Mouse (Mus musculus) liver, embryonic 14.5 days (tissue): ENCODE measurements around the gene Marc2. TPM values are rescaled to one million over a fixed set of nuclear protein-coding genes. Genes with fewer than 3 reads are reported as not detected.
A peak's percentile ranks its signal among the peaks of the same experiment; 100 is the strongest.

Source experiments
- ATAC-seq: fragments of 200-750 bp; cut with Nextera tagmentation; 2 replicates; pipeline ENCODE4 v1.8.0; 2017; ENCODE audit warnings: moderate number of reproducible peaks, mild to moderate bottlenecking, moderate library complexity; ENCODE audit not compliant: insufficient read depth
- DNase-seq, 3 experiments: peaks; one replicate each; pipeline ENCODE4 v3.0.0-alpha.2; 2012 to 2013; ENCODE audit warnings: low read depth in 3 of 3, low spot score in 3 of 3
- H3K27ac ChIP-seq: fragments of 300-500 bp; sonication (generic); 2 replicates; pipeline ENCODE4 v1.5.1; 2014; ENCODE audit warnings: moderate library complexity, mild to moderate bottlenecking, control low read depth, inconsistent platforms
- H3K27me3 ChIP-seq: fragments of 300-500 bp; sonication (generic); 2 replicates; pipeline ENCODE4 v1.6.1; 2014; ENCODE audit warnings: mild to moderate bottlenecking, low read length, moderate library complexity; ENCODE audit not compliant: control insufficient read depth, insufficient read depth
- H3K36me3 ChIP-seq: fragments of 300-500 bp; sonication (generic); replicated peaks from 2 replicates; pipeline ENCODE4 v1.6.1; 2014; ENCODE audit warnings: low read depth; ENCODE audit not compliant: control insufficient read depth, insufficient read depth
- H3K4me1 ChIP-seq, 2 experiments: fragments of 200-500 bp in 1 of 2; fragments of 300-500 bp in 1 of 2; sonication (generic) in 1 of 2; replicated peaks; 2 replicates each; pipeline ENCODE4 v1.6.1; 2012 to 2014; ENCODE audit warnings: antibody characterized with exemption in 1 of 2, inconsistent platforms in 1 of 2, low read length in 1 of 2; ENCODE audit not compliant: control insufficient read depth in 2 of 2, insufficient read depth in 2 of 2
- H3K4me2 ChIP-seq: fragments of 300-500 bp; sonication (generic); 2 replicates; pipeline ENCODE4 v1.6.1; 2014; ENCODE audit warnings: low read depth, mild to moderate bottlenecking, control low read depth, moderate library complexity
- H3K4me3 ChIP-seq, 2 experiments: fragments of 200-500 bp in 1 of 2; fragments of 300-500 bp in 1 of 2; sonication (generic) in 1 of 2; 2 replicates each; pipeline ENCODE4 v1.5.1; 2012 to 2014; ENCODE audit warnings: low read depth in 2 of 2, low read length in 2 of 2, mild to moderate bottlenecking in 2 of 2, control low read depth in 1 of 2, inconsistent platforms in 1 of 2, moderate library complexity in 1 of 2; ENCODE audit not compliant: insufficient read depth in 1 of 2
- H3K9ac ChIP-seq: fragments of 300-500 bp; sonication (generic); replicated peaks from 2 replicates; pipeline ENCODE4 v1.6.1; 2014; ENCODE audit warnings: mild to moderate bottlenecking, control low read depth, moderate library complexity
- H3K9me3 ChIP-seq: fragments of 300-500 bp; sonication (generic); 2 replicates; pipeline ENCODE4 v1.6.1; 2016; ENCODE audit warnings: low read length, mixed read lengths; ENCODE audit not compliant: control insufficient read depth
- CTCF ChIP-seq: IDR thresholded peaks from 2 replicates; pipeline ENCODE4 v1.5.1; 2016; ENCODE audit warnings: antibody characterized with exemption, low read depth, control low read depth
- EP300 ChIP-seq: IDR thresholded peaks from 2 replicates; pipeline ENCODE4 v1.6.1; 2016; ENCODE audit warnings: antibody characterized with exemption, low read depth
- WGBS: fragments of 180-500 bp; shearing (Covaris S2); extraction: QIAGEN DNeasy Blood & Tissue Kit; methylation state at CpG from one replicate; pipeline ENCODE4 v1.1.7; 2014; ENCODE audit not compliant: insufficient replicate concordance; 5-methylcytosine and 5-hydroxymethylcytosine counted together
- polyA plus RNA-seq, 2 experiments: library from polyadenylated mRNA; depleted of rRNA in 1 of 2; stranded (reverse) in 1 of 2; unstranded in 1 of 2; fragments of >200 nt; fragmentation: Nextera tagmentation in 1 of 2; extraction: Ambion mirVana in 1 of 2; gene quantifications; 2 replicates each; pipeline versions ENCODE4 v1.2.1 to v1.2.3; 2012 to 2014

Marc2 gene
- polyA plus RNA-seq, 2 experiments = 58.6 to 227 TPM

GRCm38 (mm10) chr1:184808418-184809012 lies 37.7 kb downstream of the Marc2 start:
- DNase-seq (no peak), ATAC-seq (no peak)
- Histone ChIP-seq H3K4me2 (peak overlapping the region; percentile 34; the same call in 1 of the 2 replicates), H3K4me3 (no peak overlapping the region), H3K36me3 (no peaks in the 10 kb centered on the region; the same call in 1 of the 2 replicates), H3K27ac (no peak overlapping the region), H3K9me3 (no peaks in the 10 kb centered on the region), H3K4me1 (peaks cover 3 to 8% of the 10 kb centered on the region in 2 experiments; a peak in 3 of 4 replicates), H3K27me3 (peaks cover 5% of the 10 kb centered on the region), H3K9ac (no peak overlapping the region)
- 59% methylated on average over 17 of the region's 17 CpGs for WGBS
- TF ChIP-seq EP300 (no peak), CTCF (no peak)

- 26% methylated on average over 15 of the region's 15 CpGs for WGBS
- no peak overlapping the region for H3K4me2 ChIP-seq
These were observed 38.4 kb downstream of the Marc2 start for GRCm38 (mm10) chr1:184807627-184808417.

GRCm38 (mm10) chr1:184807123-184807522 lies 39.1 kb downstream of the Marc2 start:
- 42% methylated on average over 7 of the region's 7 CpGs for WGBS
- TF ChIP-seq EP300 (no peak), CTCF (no peak)
- ATAC-seq (no peak), DNase-seq (no peak)
- Histone ChIP-seq H3K4me1 (peaks cover 3 to 8% of the 10 kb centered on the region in 2 experiments; a peak in 3 of 4 replicates), H3K9ac (no peak overlapping the region), H3K27me3 (peaks cover 5% of the 10 kb centered on the region), H3K4me2 (no peak overlapping the region), H3K27ac (no peak overlapping the region), H3K36me3 (no peaks in the 10 kb centered on the region), H3K4me3 (no peak overlapping the region), H3K9me3 (no peaks in the 10 kb centered on the region)

More at GRCm38 (mm10) chr1:184807627-184808417, 38.4 kb downstream of the Marc2 start:
- ATAC-seq = no peak
- Histone ChIP-seq H3K9ac (no peak overlapping the region), H3K9me3 (no peaks in the 10 kb centered on the region), H3K36me3 (no peaks in the 10 kb centered on the region), H3K27me3 (peaks cover 5% of the 10 kb centered on the region), H3K4me1 (peaks cover 3 to 8% of the 10 kb centered on the region in 2 experiments; a peak in 3 of 4 replicates), H3K27ac (no peak overlapping the region), H3K4me3 (no peak overlapping the region)
- DNase-seq = no peak
- no peak for TF ChIP-seq EP300
- TF ChIP-seq CTCF = 0 out of 2 replicates have a peak, but pooled peaks have one; percentile 11

GRCm38 (mm10) chr1:184805749-184806148 lies 40.5 kb downstream of the Marc2 start:
- TF ChIP-seq CTCF (no peak), EP300 (no peak)
- ATAC-seq = no peak

More at GRCm38 (mm10) chr1:184805749-184806148, 40.5 kb downstream of the Marc2 start:
- WGBS = 69% methylated on average over 4 of the region's 4 CpGs
- no peaks in the 10 kb centered on the region for H3K9me3 ChIP-seq
- DNase-seq = no peak
- H3K4me3 ChIP-seq = no peak overlapping the region
- no peak overlapping the region for H3K27ac ChIP-seq
- no peak overlapping the region for H3K9ac ChIP-seq
- H3K27me3 ChIP-seq = peaks cover 3% of the 10 kb centered on the region
- peaks cover 3 to 8% of the 10 kb centered on the region in 2 experiments; a peak in 3 of 4 replicates for H3K4me1 ChIP-seq
- no peaks in the 10 kb centered on the region for H3K36me3 ChIP-seq
- no peak overlapping the region for H3K4me2 ChIP-seq
